Mouse (Mus musculus): ENCODE measurements around the gene Egflam. TPM values are rescaled to one million over a fixed set of nuclear protein-coding genes. Genes with fewer than 3 reads are reported as not detected.
A peak's percentile ranks its signal among the peaks of the same experiment; 100 is the strongest.

Gene Egflam
- polyA plus RNA-seq, 1 experiment from 2014 or later = 9.1 TPM

DNA sequence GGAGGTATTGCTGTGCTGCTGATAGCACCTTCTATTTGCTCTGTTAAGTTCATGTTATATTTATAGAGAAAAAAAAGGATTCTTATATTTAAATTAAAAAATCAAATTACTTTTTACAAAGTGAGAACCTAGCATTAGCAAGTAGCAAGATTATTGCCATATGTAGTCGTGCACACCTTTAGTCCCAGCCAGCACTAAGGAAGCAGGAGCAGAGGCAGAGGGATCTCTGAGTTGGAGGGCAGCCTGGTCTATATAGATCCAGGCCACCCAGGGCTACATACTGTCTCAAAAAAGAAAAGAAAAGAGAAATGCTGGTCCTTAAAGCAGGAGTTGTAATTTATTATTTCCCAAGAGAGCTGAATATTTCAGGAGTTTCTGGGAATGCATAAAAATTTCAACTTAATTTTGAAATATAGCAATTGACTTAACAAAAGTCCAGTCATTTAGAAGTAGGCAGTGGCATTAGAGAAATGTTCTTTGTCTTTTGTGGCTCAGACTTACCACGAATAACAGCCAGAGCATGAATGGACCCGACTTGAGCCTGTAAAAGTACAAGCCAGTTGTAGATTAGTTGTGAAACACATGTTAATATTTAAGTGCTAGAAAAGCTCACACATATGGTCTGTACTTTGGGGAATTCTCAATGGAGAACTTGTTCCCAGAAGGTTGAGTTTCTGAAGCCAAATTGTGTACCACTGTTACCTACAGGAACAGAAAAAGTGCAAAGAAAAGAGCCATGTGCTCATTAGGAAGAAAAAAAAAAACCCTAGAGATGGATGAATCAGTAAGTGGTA, 200.3 kb downstream of the Egflam start:
- no peak overlapping the region for H3K9ac ChIP-seq
- ATAC-seq (ENCODE audit: insufficient number of reproducible peaks, low FRiP score) = no peak
- no peaks in the 10 kb centered on the region for H3K27me3 ChIP-seq (replicated peaks)
- H3K9me3 ChIP-seq (replicated peaks) = no peaks in the 10 kb centered on the region
- H3K4me2 ChIP-seq = no peak overlapping the region
- WGBS = 66% methylated on average over 3 of the region's 3 CpGs
- no peak overlapping the region for H3K4me3 ChIP-seq
- H3K36me3 ChIP-seq = 0 out of 2 replicates have a peak, but pooled peaks cover 3% of the 10 kb centered on the region
- peaks cover 48% of the 10 kb centered on the region for H3K4me1 ChIP-seq (replicated peaks)
- no peak overlapping the region for H3K27ac ChIP-seq (ENCODE audit: poor library complexity, severe bottlenecking)

DNA sequence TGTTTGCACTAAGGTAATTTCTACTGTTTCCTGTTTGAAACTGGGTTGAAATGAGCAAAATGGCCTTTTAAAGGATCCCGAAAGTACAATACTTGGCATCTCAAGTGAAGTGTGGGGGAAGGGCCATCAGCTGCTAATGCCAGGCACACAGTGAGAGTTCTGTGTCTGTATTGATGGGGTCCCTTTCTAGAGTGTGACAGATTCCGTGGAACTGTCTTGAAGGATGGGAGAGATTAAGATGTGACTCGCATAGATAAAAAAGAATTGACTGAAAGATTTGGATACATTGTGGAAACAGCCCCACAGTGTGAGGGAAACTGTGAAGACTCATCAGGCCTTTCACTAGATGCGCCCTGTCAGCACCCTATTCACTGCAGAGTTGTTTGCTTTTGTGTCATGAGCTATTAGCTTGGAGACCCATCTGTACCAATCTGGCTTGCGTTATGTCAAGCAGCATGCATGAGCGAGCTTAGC, 203.4 kb downstream of the Egflam start:
- H3K4me1 ChIP-seq (replicated peaks) = peaks cover 50% of the 10 kb centered on the region
- WGBS = 43% methylated on average over 6 of the region's 6 CpGs
- H3K4me2 ChIP-seq = no peak overlapping the region
- H3K27me3 ChIP-seq (replicated peaks) = no peaks in the 10 kb centered on the region
- no peak for ATAC-seq (ENCODE audit: insufficient number of reproducible peaks, low FRiP score)
- H3K4me3 ChIP-seq = no peak overlapping the region
- no peak overlapping the region for H3K27ac ChIP-seq (ENCODE audit: poor library complexity, severe bottlenecking)
- no peak overlapping the region for H3K9ac ChIP-seq
- H3K36me3 ChIP-seq = peaks cover 20% of the 10 kb centered on the region; the same call in 1 of the 2 replicates
- H3K9me3 ChIP-seq (replicated peaks) = no peaks in the 10 kb centered on the region

DNA sequence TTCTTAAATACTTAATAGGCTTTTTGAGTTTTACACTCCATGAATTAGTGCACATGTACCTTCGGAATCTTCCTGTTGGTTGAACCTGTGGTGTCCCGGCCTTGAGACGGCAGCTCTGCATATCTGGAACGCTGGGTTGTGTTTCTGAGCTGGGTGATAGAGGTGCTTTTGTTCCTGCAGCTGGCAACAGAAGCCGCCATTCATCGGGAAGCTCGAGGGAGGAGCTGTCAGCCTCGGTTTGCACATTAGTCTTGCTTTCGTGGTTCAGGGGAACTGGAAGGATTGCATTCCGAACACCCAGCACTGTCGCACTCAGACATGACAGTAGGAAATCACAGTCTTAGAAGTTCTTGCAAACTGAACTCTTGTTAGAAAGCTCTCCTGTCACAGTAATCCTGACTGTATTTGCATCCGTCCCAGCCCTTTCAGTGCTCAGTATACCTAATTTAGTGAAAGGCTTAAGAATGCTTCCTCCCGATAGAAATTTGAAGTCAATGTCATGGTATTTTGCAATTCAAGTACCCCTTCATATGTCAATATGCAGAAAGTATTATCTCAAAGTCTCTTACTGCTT, 204.0 kb downstream of the Egflam start:
- 0 out of 2 replicates have a peak overlapping the region, but pooled peaks have one; percentile 31 for H3K9ac ChIP-seq
- H3K4me3 ChIP-seq = no peak overlapping the region
- no peak for ATAC-seq (ENCODE audit: insufficient number of reproducible peaks, low FRiP score)
- H3K27ac ChIP-seq (ENCODE audit: poor library complexity, severe bottlenecking) = peak overlapping the region; percentile 58
- H3K4me2 ChIP-seq = peak overlapping the region; percentile 21; the same call in 1 of the 2 replicates
- WGBS = 26% methylated on average over 13 of the region's 13 CpGs
- H3K9me3 ChIP-seq (replicated peaks) = no peaks in the 10 kb centered on the region
- peaks cover 25% of the 10 kb centered on the region; the same call in 1 of the 2 replicates for H3K36me3 ChIP-seq
- H3K4me1 ChIP-seq (replicated peaks) = peaks cover 53% of the 10 kb centered on the region
- no peaks in the 10 kb centered on the region for H3K27me3 ChIP-seq (replicated peaks)

DNA sequence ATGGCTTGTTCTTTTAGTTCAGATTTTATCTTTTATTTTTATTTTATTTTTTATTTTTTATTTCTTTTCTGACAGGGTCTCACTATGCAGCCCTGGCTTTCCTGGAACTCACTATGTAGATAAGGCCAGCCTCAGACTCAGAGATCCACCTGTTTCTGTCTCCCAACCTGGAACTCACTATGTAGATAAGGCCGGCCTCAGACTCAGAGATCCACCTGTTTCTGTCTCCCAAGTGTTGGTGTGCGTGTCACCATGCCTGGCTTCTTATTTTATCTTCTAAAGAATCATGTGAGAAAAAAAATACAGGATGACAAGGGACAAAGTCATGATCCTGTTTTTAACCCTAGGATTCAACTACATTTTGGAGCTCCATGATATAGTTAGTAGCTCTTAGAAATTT, 205.6 kb downstream of the Egflam start:
- no peak overlapping the region for H3K9ac ChIP-seq
- H3K4me1 ChIP-seq (replicated peaks) = peaks cover 51% of the 10 kb centered on the region
- ATAC-seq (ENCODE audit: insufficient number of reproducible peaks, low FRiP score) = no peak
- no peaks in the 10 kb centered on the region for H3K9me3 ChIP-seq (replicated peaks)
- H3K27me3 ChIP-seq (replicated peaks) = no peaks in the 10 kb centered on the region
- WGBS = 81% methylated on average over 2 of the region's 2 CpGs
- no peak overlapping the region for H3K27ac ChIP-seq (ENCODE audit: poor library complexity, severe bottlenecking)
- H3K36me3 ChIP-seq = peaks cover 32% of the 10 kb centered on the region
- H3K4me2 ChIP-seq = no peak overlapping the region
- no peak overlapping the region for H3K4me3 ChIP-seq

DNA sequence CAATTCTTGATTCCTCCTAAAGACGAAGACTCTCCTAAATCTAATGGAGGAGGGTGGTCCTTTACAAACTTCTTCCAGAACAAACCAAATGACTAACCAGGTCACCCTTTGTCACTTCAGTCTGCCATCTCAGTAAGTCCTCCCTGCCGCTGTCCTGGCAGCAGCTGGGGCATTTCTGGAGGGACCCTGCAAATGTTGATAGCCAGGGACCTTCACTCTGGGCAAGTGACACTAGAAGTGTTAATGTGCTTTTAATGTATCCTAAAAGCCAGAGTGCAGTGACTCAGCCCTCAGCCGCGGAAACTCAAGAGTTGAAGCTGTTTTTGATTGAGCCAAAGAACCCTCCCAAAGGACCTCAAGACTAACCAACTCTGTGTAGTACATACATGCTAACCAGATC, 207.1 kb downstream of the Egflam start:
- no peaks in the 10 kb centered on the region for H3K9me3 ChIP-seq (replicated peaks)
- no peak overlapping the region for H3K27ac ChIP-seq (ENCODE audit: poor library complexity, severe bottlenecking)
- H3K4me1 ChIP-seq (replicated peaks) = peaks cover 51% of the 10 kb centered on the region
- H3K4me2 ChIP-seq = no peak overlapping the region
- H3K9ac ChIP-seq = no peak overlapping the region
- peaks cover 44% of the 10 kb centered on the region for H3K36me3 ChIP-seq
- no peak for ATAC-seq (ENCODE audit: insufficient number of reproducible peaks, low FRiP score)
- WGBS = 70% methylated on average over 4 of the region's 4 CpGs
- no peak overlapping the region for H3K4me3 ChIP-seq
- H3K27me3 ChIP-seq (replicated peaks) = no peaks in the 10 kb centered on the region

DNA sequence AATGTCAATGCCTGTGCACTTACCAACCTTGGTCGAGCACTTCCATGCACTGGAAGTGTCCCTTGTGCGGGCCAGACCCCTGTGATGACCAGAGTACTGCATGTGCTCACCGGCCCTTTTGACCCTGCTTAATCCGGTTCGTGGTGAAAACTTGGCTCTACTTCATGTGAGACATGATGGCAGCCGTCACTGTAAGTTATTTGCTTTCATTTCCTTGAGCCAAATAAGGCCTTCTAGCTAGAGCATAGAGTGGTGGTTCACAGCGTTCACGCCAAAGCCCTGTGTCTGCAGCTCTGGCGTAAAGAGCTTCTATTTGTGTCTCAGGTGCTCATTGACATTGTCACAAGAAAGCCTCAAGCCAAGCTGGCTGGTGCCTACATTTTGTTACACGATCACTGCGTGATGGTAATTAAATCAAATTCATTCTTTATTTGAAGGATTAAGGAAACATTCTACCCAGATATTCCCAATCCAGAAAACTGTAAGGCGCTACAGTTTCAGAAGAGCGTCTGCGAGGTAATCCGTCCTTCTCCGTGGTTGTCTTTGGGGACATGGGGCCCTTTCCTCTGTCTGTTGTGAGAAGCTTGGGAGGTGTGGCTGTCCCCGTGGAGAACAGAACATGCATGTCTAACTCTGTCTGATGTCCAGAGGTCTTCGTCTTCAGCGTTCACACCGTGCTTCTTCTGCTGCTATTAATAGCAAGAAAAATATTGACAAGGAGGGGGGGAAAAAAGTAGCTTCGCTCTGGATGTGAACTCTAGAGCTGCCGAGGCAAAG, 208.3 kb downstream of the Egflam start:
- Histone ChIP-seq H3K9ac (no peak overlapping the region), H3K9me3 (replicated peaks) (no peaks in the 10 kb centered on the region), H3K36me3 (peaks cover 56% of the 10 kb centered on the region), H3K4me1 (replicated peaks) (peaks cover 47% of the 10 kb centered on the region), H3K4me2 (no peak overlapping the region), H3K4me3 (no peak overlapping the region), H3K27me3 (replicated peaks) (no peaks in the 10 kb centered on the region), H3K27ac (ENCODE audit: poor library complexity, severe bottlenecking) (peak overlapping the region; percentile 78)
- ATAC-seq (ENCODE audit: insufficient number of reproducible peaks, low FRiP score) = peak; percentile 51; the same call in 1 of the 2 replicates
- WGBS = 62% methylated on average over 22 of the region's 22 CpGs

DNA sequence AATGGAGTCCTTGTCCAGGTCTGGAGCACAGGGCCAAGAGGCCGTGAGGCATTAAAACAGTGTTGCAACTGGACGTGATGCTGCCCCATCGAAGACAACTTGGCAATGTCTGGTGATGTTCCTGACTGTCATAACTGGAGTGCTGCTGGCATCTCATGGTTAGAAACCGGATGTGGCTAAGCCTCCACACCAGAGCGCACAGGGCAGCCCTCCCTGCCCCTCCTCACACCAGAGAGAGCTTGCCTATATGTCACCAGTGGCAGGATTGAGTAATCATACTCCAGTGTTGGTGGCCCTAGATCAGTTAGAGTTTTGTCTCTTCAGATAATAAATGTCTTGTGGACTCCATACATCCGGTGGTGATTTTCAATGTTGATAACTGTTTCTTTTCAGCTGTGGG, 210.5 kb downstream of the Egflam start:
- no peak overlapping the region for H3K4me2 ChIP-seq
- H3K27me3 ChIP-seq (replicated peaks) = no peaks in the 10 kb centered on the region
- H3K27ac ChIP-seq (ENCODE audit: poor library complexity, severe bottlenecking) = no peak overlapping the region
- H3K9me3 ChIP-seq (replicated peaks) = no peaks in the 10 kb centered on the region
- peaks cover 29% of the 10 kb centered on the region for H3K4me1 ChIP-seq (replicated peaks)
- H3K9ac ChIP-seq = no peak overlapping the region
- whole genome bisulfite sequencing = 85% methylated on average over 6 of the region's 6 CpGs
- ATAC-seq (ENCODE audit: insufficient number of reproducible peaks, low FRiP score) = no peak
- H3K36me3 ChIP-seq = peaks cover 68% of the 10 kb centered on the region
- H3K4me3 ChIP-seq = no peak overlapping the region

DNA sequence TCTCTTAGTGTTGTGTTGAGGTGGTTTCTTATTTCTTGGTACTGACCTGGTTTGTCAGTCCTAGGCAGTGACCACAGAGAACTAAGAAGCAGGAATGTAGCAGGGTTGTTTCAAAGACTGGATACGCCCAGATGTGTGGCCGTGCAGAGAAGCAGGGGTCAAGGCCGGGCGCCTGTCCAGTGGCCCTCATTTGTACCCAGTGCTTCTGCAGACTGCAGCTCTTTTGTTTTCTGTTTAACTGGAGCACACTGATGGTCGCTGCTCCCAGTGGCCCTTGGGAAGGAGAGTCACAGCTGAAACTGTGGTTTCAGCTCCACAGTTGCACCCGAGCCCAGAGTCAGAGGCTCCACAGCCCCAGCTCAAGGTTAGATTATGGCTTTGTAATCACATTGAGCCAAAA, 217.6 kb downstream of the Egflam start:
- WGBS = 81% methylated on average over 6 of the region's 6 CpGs
- H3K36me3 ChIP-seq = peaks cover 64% of the 10 kb centered on the region
- H3K4me2 ChIP-seq = no peak overlapping the region
- H3K4me3 ChIP-seq = no peak overlapping the region
- no peak for ATAC-seq (ENCODE audit: insufficient number of reproducible peaks, low FRiP score)
- H3K9ac ChIP-seq = no peak overlapping the region
- H3K27me3 ChIP-seq (replicated peaks) = no peaks in the 10 kb centered on the region
- H3K4me1 ChIP-seq (replicated peaks) = no peaks in the 10 kb centered on the region
- H3K9me3 ChIP-seq (replicated peaks) = no peaks in the 10 kb centered on the region
- no peak overlapping the region for H3K27ac ChIP-seq (ENCODE audit: poor library complexity, severe bottlenecking)

DNA sequence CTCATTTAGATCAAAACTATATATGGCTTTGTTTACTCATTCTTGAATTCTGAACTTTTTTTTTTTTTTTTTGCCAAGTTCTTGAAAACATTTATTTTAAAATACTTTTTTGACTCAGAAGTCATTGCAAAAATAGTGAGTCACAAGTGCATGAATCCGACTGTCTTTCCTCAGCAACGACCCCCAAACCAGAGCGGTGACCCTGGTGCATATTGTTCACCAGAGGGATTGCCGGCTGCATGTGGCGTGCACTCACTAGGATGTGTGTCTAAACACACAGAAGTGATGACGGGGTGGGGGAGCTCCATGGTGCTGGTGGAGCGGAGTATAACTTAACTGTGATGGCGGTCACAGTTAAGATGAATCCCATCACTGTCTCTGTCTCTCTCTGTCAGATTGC, 224.4 kb downstream of the Egflam start:
- peaks cover 58% of the 10 kb centered on the region for H3K36me3 ChIP-seq
- no peak for ATAC-seq (ENCODE audit: insufficient number of reproducible peaks, low FRiP score)
- no peaks in the 10 kb centered on the region for H3K27me3 ChIP-seq (replicated peaks)
- no peak overlapping the region for H3K4me2 ChIP-seq
- H3K27ac ChIP-seq (ENCODE audit: poor library complexity, severe bottlenecking) = no peak overlapping the region
- no peaks in the 10 kb centered on the region for H3K9me3 ChIP-seq (replicated peaks)
- H3K4me1 ChIP-seq (replicated peaks) = peaks cover 12% of the 10 kb centered on the region
- no peak overlapping the region for H3K9ac ChIP-seq
- no peak overlapping the region for H3K4me3 ChIP-seq
- WGBS = 85% methylated on average over 8 of the region's 8 CpGs

DNA sequence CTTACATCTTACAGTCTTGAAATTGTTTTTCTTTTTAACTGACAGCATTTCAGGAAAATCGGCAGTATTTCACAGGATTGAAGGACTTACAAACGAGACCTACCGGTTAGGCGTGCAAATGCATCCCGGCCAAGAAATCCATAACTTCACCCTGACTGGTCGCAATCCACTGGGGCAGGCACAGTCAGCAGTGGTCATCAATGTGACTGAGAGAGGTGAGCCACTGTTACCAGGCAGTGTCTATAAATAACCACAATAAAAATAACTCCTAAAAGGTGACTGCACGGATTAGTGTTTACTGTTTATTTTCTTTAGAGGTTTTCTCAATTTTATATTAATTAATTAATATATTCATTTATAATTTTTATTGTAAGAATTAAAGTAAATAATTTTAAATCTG, 224.8 kb downstream of the Egflam start:
- Histone ChIP-seq H3K4me2 (no peak overlapping the region), H3K9me3 (replicated peaks) (no peaks in the 10 kb centered on the region), H3K4me3 (no peak overlapping the region), H3K4me1 (replicated peaks) (peaks cover 12% of the 10 kb centered on the region), H3K27ac (ENCODE audit: poor library complexity, severe bottlenecking) (0 out of 2 replicates have a peak overlapping the region, but pooled peaks have one; percentile 55), H3K27me3 (replicated peaks) (no peaks in the 10 kb centered on the region), H3K36me3 (peaks cover 57% of the 10 kb centered on the region), H3K9ac (no peak overlapping the region)
- ATAC-seq (ENCODE audit: insufficient number of reproducible peaks, low FRiP score) = no peak
- 63% methylated on average over 7 of the region's 7 CpGs for WGBS

DNA sequence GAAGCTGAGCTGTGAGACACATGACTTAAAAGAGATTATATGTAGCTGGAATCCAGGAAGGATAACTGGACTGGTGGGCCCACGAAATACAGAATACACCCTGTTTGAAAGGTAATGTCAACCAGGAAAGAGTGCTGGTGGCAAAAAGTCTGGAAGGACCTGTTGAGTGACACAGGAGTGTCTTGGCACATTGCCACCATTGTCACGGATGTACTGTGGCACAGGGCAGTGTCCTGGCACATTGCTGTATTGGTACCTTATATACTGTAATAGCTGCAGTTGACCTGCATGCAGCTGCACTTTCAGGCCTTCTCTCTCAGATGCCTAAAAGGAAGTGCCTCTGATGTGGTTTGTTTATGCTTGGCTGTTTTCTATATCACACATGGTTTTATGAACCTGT, 225.3 kb downstream of the Egflam start:
- peak; percentile 57; the same call in 1 of the 2 replicates for ATAC-seq (ENCODE audit: insufficient number of reproducible peaks, low FRiP score)
- no peak overlapping the region for H3K4me2 ChIP-seq

More for the DNA sequence above, 225.3 kb downstream of the Egflam start:
- peak overlapping the region; percentile 55 for H3K27ac ChIP-seq (ENCODE audit: poor library complexity, severe bottlenecking)
- H3K9me3 ChIP-seq (replicated peaks) = no peaks in the 10 kb centered on the region
- H3K9ac ChIP-seq = no peak overlapping the region
- H3K4me3 ChIP-seq = no peak overlapping the region
- peaks cover 55% of the 10 kb centered on the region for H3K36me3 ChIP-seq
- peaks cover 13% of the 10 kb centered on the region for H3K4me1 ChIP-seq (replicated peaks)
- no peaks in the 10 kb centered on the region for H3K27me3 ChIP-seq (replicated peaks)
- 36% methylated on average over 2 of the region's 2 CpGs for WGBS

Measured in heart, embryonic 12.5 days (tissue).